Mouse (Mus musculus) embryonic facial prominence, embryonic 15.5 days (tissue): ENCODE results near the gene AW011738. TPM values are rescaled to one million over a fixed set of nuclear protein-coding genes. Genes with fewer than 3 reads are reported as not detected.

ENCODE experiments used
- ATAC-seq: fragments of 200-750 bp; cut with Nextera tagmentation; 2 replicates; pipeline ENCODE4 v1.8.0; 2017; ENCODE audit warnings: low read depth, moderate TSS enrichment; ENCODE audit not compliant: insufficient number of reproducible peaks, low FRiP score, low TSS enrichment
- H3K27ac ChIP-seq: fragments of 300-500 bp; sonication (generic); replicated peaks from 2 replicates; pipeline ENCODE4 v1.5.1; 2015; ENCODE audit warnings: mild to moderate bottlenecking, inconsistent platforms
- H3K27me3 ChIP-seq: fragments of 300-500 bp; sonication (generic); 2 replicates; pipeline ENCODE4 v1.6.1; 2015; ENCODE audit warnings: inconsistent platforms
- H3K36me3 ChIP-seq: fragments of 300-500 bp; sonication (generic); 2 replicates; pipeline ENCODE4 v1.6.1; 2015; ENCODE audit warnings: mild to moderate bottlenecking, inconsistent platforms
- H3K4me1 ChIP-seq: fragments of 300-500 bp; sonication (generic); 2 replicates; pipeline ENCODE4 v1.6.1; 2015; ENCODE audit warnings: inconsistent platforms
- H3K4me2 ChIP-seq: fragments of 300-500 bp; sonication (generic); replicated peaks from 2 replicates; pipeline ENCODE4 v1.6.1; 2015; ENCODE audit warnings: mild to moderate bottlenecking, inconsistent platforms
- H3K4me3 ChIP-seq: fragments of 300-500 bp; sonication (generic); replicated peaks from 2 replicates; pipeline ENCODE4 v1.5.1; 2015; ENCODE audit warnings: mild to moderate bottlenecking, inconsistent platforms
- H3K9ac ChIP-seq: fragments of 300-500 bp; sonication (generic); 2 replicates; pipeline ENCODE4 v1.6.1; 2015; ENCODE audit warnings: inconsistent platforms
- H3K9me3 ChIP-seq: fragments of 300-500 bp; sonication (generic); replicated peaks from 2 replicates; pipeline ENCODE4 v1.6.1; 2016; ENCODE audit warnings: inconsistent platforms
- WGBS: fragments of 180-500 bp; shearing (Covaris S2); methylation state at CpG from one replicate; pipeline ENCODE4 v1.1.7; 2015; 5-methylcytosine and 5-hydroxymethylcytosine counted together
- polyA plus RNA-seq: library from polyadenylated mRNA; unstranded; fragments of >200 nt; fragmentation: Nextera tagmentation; extraction: Ambion mirVana; gene quantifications from 2 replicates; pipeline ENCODE4 v1.2.1, GENCODE M21; 2015

AW011738 gene
- polyA plus RNA-seq, 1 experiment from 2014 or later: 3.6 TPM

DNA sequence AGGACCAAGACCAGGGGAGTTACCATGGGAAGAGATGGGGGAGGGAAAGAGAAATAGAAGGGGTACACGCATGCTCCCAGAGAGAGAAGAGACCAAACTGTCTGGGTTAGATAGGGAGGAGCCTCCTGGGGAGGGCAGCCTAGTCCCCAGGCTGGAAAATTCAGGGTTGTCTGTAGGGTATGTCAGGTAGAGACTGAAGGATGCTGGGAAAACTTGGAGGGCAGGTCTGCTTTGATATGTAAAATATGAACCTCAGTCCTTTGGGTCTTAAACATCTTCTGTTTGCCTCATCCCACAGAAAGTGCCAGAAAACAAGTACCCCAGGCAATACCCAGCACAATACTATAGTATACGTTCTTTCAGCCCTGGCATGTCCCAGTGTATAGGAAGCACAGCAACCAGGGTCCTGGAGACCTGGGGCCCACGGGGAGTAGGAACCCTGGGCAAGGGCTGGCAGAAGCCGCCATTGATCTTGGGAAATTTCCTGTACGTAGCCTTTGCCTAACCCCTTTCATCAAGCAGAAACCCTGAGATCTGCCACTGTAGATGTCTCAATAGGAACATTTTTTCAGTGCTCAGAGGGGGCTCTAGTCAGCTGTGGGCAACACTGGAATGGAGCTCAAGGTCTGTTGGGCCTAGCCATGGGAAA is 14.8 kb upstream of the AW011738 start:
- ATAC-seq: no peak
- WGBS: 46% methylated on average over 5 of the region's 5 CpGs
- H3K9me3 ChIP-seq: no peaks in the 10 kb centered on the region
- H3K27ac ChIP-seq: 0 out of 2 replicates have a peak overlapping the region, but pooled peaks have one; percentile 8
- H3K27me3 ChIP-seq: no peaks in the 10 kb centered on the region
- H3K4me2 ChIP-seq: no peak overlapping the region
- no peak overlapping the region for H3K4me3 ChIP-seq
- peaks cover 27% of the 10 kb centered on the region for H3K36me3 ChIP-seq
- peaks cover 75% of the 10 kb centered on the region for H3K4me1 ChIP-seq
- no peak overlapping the region for H3K9ac ChIP-seq

DNA sequence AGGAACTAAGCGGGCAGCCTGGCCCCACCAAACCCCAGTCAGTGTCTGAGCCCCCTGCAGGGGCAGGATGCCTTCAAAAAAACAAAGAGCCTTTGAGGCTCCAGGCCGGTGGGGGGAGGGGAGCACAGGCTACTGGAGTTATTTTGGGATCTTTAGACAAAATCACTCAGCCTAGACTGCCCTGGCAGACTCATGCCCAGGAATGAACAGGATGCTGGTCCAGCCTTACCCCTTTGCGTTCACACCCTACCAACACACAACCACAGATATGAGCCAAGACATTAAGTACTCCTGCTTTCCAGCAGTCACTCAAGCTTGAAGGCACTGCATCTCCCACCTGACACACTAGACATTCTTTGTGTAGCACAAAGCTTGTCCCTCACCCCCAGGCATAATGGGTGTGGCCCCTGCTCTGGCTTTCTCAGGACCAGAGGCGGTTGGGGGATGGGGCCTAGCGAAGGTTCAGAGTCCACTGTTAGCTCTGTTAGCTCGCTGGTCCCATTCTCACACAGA is 14.2 kb upstream of the AW011738 start:
- no peak overlapping the region for H3K4me2 ChIP-seq
- no peak overlapping the region for H3K4me3 ChIP-seq
- H3K9me3 ChIP-seq: no peaks in the 10 kb centered on the region
- H3K36me3 ChIP-seq: peaks cover 27% of the 10 kb centered on the region
- peak; percentile 13; the same call in 1 of the 2 replicates for ATAC-seq
- peaks cover 81% of the 10 kb centered on the region for H3K4me1 ChIP-seq
- no peaks in the 10 kb centered on the region for H3K27me3 ChIP-seq
- H3K9ac ChIP-seq: no peak overlapping the region
- 0 out of 2 replicates have a peak overlapping the region, but pooled peaks have one; percentile 8 for H3K27ac ChIP-seq
- 23% methylated on average over 6 of the region's 6 CpGs for WGBS

DNA sequence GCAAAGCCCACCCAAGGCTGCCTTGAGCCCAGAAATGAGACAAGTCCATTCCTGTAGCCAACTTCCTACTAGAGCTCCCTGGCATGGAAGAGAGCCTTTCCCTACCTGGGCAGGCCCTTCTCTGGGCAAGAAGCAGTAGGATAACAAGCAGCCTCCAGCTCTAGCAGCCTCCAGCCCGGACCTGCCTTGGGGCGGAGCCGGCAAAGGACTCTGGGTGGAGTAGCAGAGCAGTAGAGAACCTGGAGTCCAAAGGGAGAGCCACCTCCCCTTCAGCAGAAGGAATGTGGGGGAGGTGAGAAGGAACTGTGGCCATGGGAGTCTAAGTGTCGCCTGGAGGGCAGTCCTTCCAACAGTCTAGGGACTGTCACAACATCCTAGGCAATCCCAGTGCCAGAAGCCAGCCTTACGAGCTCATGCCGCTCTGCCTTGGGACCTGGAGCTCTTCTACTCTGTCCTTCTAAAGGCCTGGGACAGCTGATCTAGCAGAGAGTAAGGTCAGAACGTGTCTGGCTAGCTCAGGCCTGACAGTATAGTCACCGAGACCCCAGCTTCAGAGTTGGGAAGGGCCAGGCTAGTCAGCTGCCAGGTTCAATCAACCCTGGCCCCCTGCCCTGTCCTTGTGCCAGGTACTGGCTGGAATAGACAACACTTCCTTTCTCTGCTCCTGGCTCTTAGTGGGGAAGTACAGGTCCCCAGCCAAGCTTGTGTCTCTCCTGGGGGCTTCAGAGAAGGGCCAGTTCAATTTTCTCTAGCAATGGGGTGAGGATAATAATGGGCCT is 10.5 kb upstream of the AW011738 start:
- no peak overlapping the region for H3K9ac ChIP-seq
- H3K4me1 ChIP-seq: peaks cover 78% of the 10 kb centered on the region
- peak overlapping the region; percentile 8; the same call in 1 of the 2 replicates for H3K4me2 ChIP-seq
- peak overlapping the region; percentile 75 for H3K27ac ChIP-seq
- H3K27me3 ChIP-seq: no peaks in the 10 kb centered on the region
- 38% methylated on average over 8 of the region's 8 CpGs for WGBS
- H3K9me3 ChIP-seq: no peaks in the 10 kb centered on the region
- ATAC-seq: no peak
- no peak overlapping the region for H3K4me3 ChIP-seq
- peaks cover 23% of the 10 kb centered on the region for H3K36me3 ChIP-seq

DNA sequence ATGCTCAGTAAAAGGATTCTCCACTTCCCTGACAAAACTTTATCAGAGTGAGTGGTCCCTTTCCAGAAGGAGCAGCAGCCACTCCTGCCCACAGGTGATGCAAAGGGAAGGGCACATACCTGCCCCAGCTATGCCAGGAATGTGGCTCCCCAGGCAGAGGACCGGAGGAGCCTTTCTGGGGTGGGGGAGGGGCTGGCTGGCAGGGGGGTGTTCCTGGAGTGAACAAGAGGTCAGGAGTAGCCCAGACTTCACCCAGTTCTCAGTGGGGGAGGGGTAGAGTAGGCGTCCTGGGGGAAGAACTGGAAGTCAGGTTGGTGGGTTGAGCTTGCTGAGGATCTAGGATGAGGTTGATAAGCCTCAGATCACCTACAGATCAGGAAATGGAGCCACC is 9.9 kb upstream of the AW011738 start:
- H3K27ac ChIP-seq: peak overlapping the region; percentile 75
- no peaks in the 10 kb centered on the region for H3K9me3 ChIP-seq
- H3K9ac ChIP-seq: no peak overlapping the region
- H3K36me3 ChIP-seq: peaks cover 23% of the 10 kb centered on the region
- 21% methylated on average over 2 of the region's 2 CpGs for WGBS
- no peak for ATAC-seq
- H3K4me3 ChIP-seq: no peak overlapping the region
- peak overlapping the region; percentile 8 for H3K4me2 ChIP-seq
- no peaks in the 10 kb centered on the region for H3K27me3 ChIP-seq
- H3K4me1 ChIP-seq: peaks cover 76% of the 10 kb centered on the region

DNA sequence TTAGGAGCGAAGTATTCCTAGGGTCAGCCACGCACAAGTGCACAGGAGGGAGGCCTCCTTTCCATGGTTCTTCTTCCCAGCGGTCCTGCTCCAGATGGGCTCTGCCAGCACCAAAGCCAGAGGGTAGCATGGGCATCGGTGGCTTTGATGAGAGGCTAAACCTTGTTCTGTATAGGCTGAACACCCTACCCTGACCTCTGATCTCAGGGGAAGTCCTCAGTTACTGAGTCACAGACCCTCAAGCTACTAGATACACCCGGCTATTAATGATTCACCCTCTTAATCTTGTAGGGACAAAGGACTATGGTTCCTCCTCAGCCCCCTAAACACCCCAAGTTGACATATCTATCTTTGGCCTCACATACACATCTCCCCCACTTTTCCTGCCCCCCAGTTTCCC is 9.2 kb upstream of the AW011738 start:
- WGBS: 60% methylated on average over 5 of the region's 5 CpGs
- Histone ChIP-seq H3K36me3 (peaks cover 23% of the 10 kb centered on the region), H3K9ac (no peak overlapping the region), H3K4me3 (no peak overlapping the region), H3K4me2 (peak overlapping the region; percentile 8; the same call in 1 of the 2 replicates), H3K27ac (peak overlapping the region; percentile 75; the same call in 1 of the 2 replicates), H3K9me3 (no peaks in the 10 kb centered on the region), H3K27me3 (no peaks in the 10 kb centered on the region), H3K4me1 (peaks cover 69% of the 10 kb centered on the region)
- ATAC-seq: no peak

DNA sequence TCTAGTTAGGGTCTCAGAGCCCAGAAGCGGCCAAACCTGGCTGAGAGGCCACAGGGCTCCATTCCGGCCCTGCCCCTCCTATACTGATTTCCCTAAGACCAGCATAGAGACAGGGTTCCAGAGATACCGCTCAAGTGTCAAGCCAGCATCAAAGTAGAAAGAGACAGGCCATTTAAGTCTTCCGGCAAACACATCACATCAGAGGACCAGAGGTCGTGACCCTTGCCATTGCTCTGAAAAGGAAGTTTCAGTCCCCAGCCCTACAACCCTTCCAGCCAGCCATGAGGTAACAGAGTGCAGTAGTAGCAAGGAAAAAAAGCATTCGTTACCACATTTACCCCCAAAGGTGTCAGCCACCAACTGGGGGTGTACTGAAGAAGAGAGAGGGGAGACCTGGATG is 8.8 kb upstream of the AW011738 start:
- H3K27me3 ChIP-seq: no peaks in the 10 kb centered on the region
- H3K4me1 ChIP-seq: peaks cover 64% of the 10 kb centered on the region
- H3K4me3 ChIP-seq: 0 out of 2 replicates have a peak overlapping the region, but pooled peaks have one; percentile 93
- H3K9ac ChIP-seq: no peak overlapping the region
- 48% methylated on average over 6 of the region's 6 CpGs for WGBS
- H3K9me3 ChIP-seq: no peaks in the 10 kb centered on the region
- H3K27ac ChIP-seq: no peak overlapping the region
- 0 out of 2 replicates have a peak overlapping the region, but pooled peaks have one; percentile 8 for H3K4me2 ChIP-seq
- no peak for ATAC-seq
- H3K36me3 ChIP-seq: peaks cover 23% of the 10 kb centered on the region

DNA sequence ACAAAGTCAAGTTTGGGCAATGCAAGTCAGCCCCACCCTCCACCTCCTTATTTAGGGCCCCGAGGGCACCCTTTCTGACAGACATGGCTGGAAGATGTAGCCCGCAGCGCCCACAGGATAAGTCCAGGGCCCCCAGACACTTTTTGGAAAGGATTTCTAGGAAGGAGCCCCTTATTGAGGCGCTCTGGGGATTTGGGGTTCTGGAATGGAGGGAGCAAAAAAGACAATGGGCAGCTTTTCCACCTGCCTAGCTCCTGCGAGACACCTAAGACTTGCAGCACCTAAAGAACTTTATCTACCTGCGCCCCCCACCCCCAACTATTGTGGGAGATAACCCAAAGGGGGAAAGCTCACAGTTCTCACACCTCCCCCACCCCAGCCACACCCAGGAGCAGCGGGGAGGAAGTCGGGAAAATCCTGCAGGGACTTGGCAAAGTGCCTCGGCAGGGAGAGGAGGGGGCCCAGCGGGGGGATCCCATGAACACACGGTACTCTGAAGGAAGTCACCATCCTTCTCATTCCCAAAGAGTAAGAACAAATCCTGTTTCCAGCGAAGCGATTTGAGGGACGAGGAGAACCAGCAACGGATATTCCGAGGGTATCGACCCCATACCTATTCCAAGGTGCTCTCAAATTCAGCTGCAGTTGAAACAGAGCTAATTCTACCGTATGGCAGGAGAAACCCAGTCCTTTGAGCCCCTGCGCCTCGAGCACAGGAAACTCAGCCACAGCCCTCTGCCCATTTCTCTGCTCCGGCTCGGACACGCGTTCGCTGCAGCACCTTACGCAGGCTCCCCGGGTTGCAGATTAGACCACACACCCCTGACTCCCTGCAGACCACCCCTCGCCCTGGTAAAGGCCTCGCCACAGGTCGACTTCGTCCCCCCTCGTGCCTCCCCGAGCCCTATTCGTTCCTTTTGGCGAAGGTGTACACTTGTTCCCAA is 6.9 kb upstream of the AW011738 start:
- H3K27ac ChIP-seq: peak overlapping the region; percentile 76
- 3% methylated on average over 35 of the region's 35 CpGs for WGBS

DNA sequence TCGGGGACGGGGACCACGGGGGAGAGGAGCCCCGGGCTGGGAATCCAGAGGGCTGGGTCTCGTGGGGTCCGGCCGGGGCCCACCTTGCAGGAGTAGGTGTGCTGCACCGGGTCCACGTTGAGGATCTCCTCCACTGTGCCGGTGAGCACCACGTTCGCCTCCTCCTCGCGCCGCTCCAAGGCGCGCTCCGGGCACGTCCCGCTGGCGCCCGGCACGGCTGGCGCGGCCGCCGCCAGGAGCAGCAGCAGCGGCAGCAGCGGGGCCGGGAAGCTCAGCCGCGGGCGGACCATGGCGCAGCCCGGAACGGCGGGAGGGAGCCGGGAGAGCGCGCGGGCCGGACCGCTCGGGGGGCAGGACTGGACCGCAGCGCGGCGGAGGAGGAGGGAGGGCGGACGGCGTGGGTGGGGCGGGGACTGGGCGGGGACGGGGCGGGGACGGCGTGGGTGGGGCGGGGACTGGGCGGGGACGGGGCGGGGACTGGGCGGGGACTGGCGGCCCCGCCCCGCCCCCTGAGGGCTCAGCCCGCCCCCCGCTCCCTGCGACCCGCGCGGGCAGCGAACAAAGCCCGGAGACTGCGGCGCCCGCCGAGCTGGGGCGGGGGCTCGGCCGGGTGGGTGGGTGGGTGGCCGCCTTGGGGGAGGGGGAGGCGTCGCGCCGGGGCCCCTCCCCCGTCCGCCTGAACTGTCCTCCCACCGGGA is 5.8 kb upstream of the AW011738 start, which contains the start of gene Agrn:
Agrn (minus strand) TSS at position 358 of the 698 bp plus-strand sequence.
- Histone ChIP-seq H3K27ac (peak within 1 kb of the TSS; percentile 90), H3K36me3 (peaks cover 6% of the 10 kb centered on the region; the same call in 1 of the 2 replicates), H3K4me3 (peak within 1 kb of the TSS; percentile 93), H3K9me3 (no peaks in the 10 kb centered on the region), H3K4me1 (peaks cover 50% of the 10 kb centered on the region), H3K9ac (peak within 1 kb of the TSS; percentile 86), H3K27me3 (no peaks in the 10 kb centered on the region), H3K4me2 (peak within 1 kb of the TSS; percentile 92)
- WGBS: 1% methylated on average over 23 of the region's 88 CpGs
- ATAC-seq: peak; percentile 86

More for the DNA sequence above, 6.9 kb upstream of the AW011738 start:
- Histone ChIP-seq H3K9ac (peak overlapping the region; percentile 86), H3K4me3 (peak overlapping the region; percentile 93), H3K4me2 (peak overlapping the region; percentile 92), H3K9me3 (no peaks in the 10 kb centered on the region), H3K4me1 (peaks cover 56% of the 10 kb centered on the region), H3K36me3 (peaks cover 15% of the 10 kb centered on the region), H3K27me3 (no peaks in the 10 kb centered on the region)
- ATAC-seq: no peak

DNA sequence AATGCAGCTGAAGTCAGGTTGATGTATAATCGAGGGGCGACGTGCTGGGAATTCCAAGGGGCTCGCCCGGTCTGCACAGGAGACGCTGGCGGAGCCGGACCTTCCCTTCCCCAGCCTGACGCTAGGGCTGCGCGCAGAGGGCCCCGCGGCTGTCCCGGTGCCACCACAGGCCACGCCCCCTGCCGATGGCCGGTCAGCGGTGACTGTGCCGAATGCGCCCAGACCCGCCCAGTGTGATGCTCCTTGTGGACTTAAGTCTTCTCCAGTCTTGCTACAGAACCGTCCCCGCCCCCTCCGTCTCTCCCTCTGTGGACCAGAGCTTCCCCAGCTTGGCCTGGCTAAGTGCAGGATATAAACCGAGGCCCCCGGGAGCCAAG is 5.3 kb upstream of the AW011738 start:
- ATAC-seq: peak; percentile 84
- H3K4me3 ChIP-seq: peak overlapping the region; percentile 93
- peak overlapping the region; percentile 84 for H3K4me2 ChIP-seq
- no peaks in the 10 kb centered on the region for H3K27me3 ChIP-seq
- peaks cover 6% of the 10 kb centered on the region; the same call in 1 of the 2 replicates for H3K36me3 ChIP-seq
- H3K4me1 ChIP-seq: peaks cover 50% of the 10 kb centered on the region
- H3K9me3 ChIP-seq: no peaks in the 10 kb centered on the region
- H3K27ac ChIP-seq: peak overlapping the region; percentile 90
- peak overlapping the region; percentile 58 for H3K9ac ChIP-seq
- under 1% methylated on average over 26 of the region's 26 CpGs for WGBS
